Mouse (Mus musculus) telencephalon, adult 2 months (tissue): Measurements from ENCODE around the gene Lsamp.

Experiments used
- DNase-seq: peaks from one replicate; pipeline ENCODE4 v3.0.0-alpha.2; 2011; ENCODE audit warnings: low read depth, low spot score

Lsamp gene

DNA sequence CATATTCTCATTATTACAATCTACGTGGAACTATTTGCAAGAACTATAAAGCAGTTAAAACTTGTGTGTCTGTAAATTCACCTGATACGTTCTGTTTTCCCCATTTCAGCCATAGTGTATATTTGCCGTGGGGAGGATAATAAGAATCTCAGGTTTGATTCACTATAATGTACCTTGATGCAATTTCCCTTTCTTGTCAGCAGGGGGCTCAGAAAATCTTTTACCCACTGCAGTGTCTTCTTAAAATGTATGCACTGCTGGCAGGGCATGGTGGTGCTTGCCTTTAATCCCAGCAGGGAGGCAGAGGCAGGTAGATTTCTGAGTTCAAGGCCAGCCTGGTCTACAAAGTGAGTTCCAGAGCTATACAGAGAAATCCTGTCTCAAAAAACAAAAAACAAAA is 287.7 kb downstream of the Lsamp start:
- no peak for DNase-seq

- peak; percentile 41 for DNase-seq
These were observed 306.0 kb downstream of the Lsamp start for GRCm38 (mm10) chr16:40290132-40290531.

DNA sequence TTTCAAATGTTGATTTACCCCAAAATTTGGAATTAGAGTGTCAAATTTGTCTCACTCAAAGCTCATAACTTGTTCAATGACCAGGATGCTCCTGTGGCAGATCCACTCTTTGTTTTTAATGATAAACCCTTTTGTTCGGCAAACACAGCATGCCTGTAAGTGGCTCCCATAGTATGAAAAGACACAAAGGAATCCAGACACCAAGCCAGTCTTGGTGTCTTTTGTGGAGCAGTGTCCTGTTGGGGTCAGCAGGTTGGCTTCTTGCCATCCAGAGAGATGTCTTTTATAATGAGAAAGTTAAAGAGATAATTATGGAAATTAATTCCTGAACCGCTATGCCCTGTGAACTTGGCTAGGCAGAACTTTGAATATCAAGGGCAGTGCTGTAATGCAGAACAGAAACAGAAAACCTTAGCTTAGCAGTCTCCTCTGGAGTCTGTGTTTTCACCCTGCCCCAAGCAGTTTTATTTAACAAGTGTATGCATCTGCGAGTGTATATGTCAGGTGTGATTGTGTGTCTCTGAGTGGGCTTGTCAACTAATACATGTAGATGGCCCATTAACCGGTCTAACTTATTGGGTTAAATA is 310.2 kb downstream of the Lsamp start:
- DNase-seq, result no peak

DNA sequence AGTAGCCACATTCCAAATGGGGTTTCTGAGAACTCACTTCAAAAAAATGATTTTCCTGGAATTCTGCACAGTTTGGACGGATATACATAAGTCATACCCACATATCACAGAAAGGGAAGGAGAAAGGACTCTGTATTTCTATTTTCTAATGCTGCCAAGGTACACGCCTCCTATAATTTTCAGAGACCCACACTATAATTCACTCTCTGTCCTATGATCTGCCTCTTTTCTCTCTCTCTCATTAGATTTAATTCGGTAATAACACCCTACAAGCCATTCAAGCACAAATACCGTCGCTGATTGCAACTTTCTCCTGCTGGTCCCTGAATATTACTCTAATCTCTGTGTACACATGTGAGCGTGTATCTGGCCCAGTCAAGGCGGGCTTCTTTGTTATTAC is 311.1 kb downstream of the Lsamp start:
- DNase-seq, result no peak

DNA sequence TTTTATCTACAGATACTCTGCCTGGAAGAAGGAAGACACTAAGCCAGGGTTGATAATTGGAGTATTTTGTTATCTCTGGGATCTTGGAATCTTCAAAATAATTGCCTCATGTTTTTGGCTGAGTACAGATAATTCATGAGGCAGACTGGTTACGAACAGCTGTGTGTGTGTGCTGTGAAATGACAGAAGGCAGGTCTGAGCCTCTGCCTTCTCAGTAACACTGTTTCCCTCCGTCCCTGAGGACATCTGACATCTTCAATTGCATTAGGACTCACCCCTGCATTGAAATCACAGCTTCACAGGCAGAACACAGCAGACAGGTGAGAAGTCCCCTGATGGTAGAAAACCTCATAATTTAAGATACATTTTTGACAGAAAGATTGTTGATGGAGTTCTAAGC is 323.5 kb downstream of the Lsamp start:
- no peak for DNase-seq

DNA sequence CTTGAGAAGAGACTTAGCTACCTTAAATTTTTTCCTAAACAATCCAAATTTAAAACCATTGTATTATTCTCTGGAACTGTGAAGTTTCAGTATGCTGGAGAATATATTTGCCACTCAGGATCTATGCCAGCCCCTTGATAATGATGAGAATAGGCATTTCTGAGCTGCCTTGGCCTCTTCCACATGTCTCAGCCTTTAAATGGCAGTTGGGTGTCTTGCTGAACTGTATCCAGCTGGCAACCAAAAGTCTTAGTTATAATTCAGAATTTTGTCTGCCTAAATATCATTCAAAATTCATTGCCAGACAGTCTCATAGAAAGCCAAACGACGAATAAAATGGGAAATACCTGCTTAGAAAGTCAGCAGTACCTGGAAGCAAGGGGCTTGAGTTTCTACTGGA is 332.0 kb downstream of the Lsamp start:
- DNase-seq, result no peak

- DNase-seq, result no peak
These were observed 340.6 kb downstream of the Lsamp start for GRCm38 (mm10) chr16:40324811-40325210.

DNA sequence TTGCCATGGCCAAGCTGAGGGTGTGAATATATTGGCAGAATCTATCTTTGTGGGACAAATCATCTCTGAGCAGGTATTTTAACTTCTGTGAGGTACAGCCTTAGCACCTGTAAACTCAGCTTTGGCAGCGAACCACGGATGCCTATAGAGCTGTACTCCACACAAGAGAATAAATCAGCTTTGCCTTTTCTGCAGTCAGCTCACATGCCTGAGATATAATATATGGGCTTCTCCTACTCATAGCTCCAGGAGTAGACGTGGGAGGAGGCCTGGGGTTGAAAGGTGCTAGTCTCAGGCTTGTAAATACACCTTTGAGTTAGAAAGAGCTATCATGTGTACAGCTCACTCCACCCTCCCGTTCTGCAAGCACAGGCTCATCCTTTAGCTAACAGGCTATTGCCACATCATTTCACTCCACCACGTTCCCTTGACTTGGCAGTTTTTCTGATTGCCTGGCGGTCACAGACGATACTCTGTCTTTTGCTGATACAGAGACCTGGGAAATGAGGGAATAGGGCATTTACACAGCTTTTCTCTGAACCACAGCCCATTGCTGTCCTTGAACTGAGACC is 344.2 kb downstream of the Lsamp start:
- DNase-seq, result no peak

DNA sequence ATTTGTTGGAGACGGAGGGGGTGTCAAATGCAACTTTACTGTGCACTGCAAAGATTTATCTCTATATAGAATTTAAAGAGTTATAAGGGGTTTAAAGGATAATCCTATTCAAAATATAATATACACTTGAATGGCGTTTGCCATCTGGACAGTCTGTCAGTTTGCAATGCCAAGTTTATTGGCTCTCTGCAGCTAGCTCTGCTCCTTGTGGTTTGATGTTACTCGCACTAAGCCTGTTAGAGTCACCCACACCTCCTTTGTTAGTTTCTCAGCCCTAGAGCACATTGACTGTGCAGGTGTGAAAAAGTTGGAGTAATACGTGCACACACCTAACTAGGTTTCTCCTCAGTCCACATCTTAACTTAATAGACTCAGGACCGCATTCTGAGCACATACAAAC is 385.5 kb downstream of the Lsamp start:
- no peak for DNase-seq

GRCm38 (mm10) chr16:40371291-40371690 is 387.1 kb downstream of the Lsamp start:
- DNase-seq, result no peak

- DNase-seq, result no peak
These were observed 391.2 kb downstream of the Lsamp start for GRCm38 (mm10) chr16:40375314-40375713.

GRCm38 (mm10) chr16:40377129-40377799 is 393.1 kb downstream of the Lsamp start:
- DNase-seq, result no peak

DNA sequence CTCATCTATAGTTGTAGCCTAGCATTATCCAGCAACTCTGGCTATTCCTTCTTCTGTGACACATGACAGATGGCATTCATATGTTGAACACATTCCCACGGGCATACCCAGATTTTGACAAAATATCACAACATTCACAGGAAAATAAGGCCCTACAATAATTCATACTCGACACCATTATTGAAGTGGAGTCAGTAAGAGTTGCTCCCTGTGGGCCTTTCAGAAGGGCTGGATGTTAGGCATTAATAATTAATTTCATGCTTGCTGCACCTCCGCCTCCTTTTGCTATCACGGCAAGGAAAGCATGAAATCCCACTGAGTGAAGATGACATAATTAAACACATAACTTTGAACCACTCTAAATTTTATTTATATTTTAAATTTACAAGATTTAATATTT is 407.9 kb downstream of the Lsamp start:
- DNase-seq, result no peak

DNA sequence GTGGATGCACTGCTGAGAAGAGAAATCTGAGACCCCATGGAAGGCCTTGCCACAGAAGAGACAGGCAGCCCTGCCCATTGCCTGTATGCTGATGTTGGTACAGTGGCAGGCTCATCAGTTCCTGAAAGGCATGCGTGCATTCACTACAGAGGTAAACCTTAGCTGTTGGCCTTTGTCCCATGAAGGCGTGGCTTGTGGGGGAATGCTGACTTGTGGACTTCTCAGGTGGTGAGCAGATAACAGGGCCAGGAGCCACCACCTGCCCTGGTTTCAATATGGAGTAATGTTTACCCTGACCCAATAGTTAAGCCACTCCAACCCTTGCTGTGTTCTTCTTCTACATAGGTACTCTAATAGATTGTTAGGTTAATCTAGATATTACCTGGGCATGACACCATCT is 415.4 kb downstream of the Lsamp start:
- no peak for DNase-seq

- no peak for DNase-seq
These were observed 450.1 kb downstream of the Lsamp start for GRCm38 (mm10) chr16:40434280-40434679.

GRCm38 (mm10) chr16:40436415-40436814 is 452.3 kb downstream of the Lsamp start:
- DNase-seq, result no peak

DNA sequence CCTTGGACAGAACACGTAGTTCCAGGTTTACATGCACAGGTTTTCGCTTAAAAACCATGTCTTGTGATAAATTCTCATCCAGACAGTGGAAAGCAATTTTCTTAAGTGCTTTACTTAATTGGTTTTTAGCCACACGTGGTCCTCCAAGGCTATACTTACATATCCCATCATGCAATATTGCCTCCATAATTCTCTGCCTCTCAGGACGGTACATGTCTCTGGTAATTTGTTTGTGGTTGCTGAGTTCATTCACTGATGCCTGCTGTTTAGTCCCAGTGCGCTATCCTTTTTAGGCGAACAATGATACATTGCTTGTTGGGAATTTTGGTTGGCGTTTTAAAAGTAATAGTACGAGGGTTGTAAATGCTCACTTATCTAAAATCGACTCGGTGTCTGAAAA is 453.7 kb downstream of the Lsamp start:
- DNase-seq, result no peak

DNA sequence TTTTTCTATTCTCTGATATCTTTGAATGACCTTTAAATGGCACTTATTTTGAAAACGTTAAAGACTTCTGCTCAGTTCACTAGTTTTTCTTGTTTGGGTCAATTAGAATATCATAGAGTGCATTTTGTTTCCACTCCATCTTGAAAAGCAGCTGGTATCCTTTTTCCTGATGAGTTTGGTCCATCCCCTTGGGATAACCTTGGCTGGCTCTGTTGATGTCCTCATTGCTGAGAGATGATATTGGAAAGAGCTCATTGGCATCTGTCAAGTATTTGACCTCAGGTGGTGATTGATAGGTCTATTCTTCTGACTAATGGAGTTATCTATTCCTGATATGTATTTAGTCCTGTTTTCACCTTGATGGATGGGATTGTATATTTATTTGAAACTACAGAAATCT is 454.7 kb downstream of the Lsamp start:
- no peak for DNase-seq

DNA sequence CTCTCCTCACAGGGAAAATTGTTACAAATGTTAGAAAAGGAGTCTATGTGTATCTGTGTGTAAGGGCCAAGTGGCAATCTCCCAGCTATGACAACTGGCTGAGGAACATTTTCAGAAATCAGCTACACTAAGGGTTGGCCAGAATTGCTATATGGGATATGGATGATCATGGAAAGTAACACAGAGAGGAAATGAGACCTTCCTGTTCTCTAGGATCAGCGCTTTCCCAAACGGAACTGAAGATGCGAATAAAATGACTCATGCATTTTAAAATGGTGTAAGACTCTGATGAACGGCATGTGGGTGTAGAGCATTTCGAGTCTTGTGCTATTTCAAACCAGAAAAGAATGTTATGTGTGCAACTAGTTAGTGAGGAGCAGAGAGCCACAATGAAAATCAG is 462.4 kb downstream of the Lsamp start:
- peak; percentile 69 for DNase-seq

- DNase-seq, result no peak
These were observed 479.4 kb downstream of the Lsamp start for GRCm38 (mm10) chr16:40463411-40464058.

GRCm38 (mm10) chr16:40466596-40466995 is 482.4 kb downstream of the Lsamp start:
- no peak for DNase-seq

DNA sequence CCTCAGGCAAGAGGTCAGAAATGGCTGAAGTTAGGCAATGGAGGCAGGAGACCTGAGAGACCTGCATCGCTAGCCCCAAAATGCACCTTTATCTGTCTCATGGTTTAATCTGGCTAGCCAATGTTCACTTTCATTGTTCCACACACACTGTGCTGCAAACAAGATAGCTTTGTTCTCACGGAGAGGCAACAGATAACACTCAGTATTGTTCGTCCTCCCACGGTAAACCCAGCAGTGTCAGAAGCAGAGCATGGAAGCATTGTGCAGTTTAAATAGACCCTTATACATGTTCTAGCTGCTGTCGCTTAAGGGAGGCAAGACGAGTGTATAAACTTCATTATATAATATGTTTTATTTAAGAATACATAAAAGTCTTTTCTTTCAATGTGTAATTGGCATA is 486.8 kb downstream of the Lsamp start:
- peak; percentile 50 for DNase-seq

DNA sequence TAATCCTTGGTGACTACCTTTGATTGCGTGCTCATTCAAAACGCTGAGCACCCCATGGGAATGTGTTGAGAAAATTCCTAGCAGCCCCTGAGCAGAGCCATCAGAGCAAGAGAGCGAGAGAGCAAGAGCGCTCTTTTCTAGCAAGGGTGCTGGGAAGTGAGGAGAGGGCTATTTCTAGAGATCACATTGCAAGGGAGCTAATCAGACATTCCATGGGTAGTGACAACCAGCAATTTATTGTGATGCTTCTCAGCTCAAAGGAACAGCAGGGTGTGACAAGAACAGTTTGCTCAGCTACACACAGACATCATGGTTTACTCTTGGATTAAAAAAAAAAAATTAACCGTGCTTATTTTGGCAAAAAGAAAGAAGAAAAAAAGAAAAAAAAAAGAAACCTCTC is 487.8 kb downstream of the Lsamp start:
- DNase-seq, result peak; percentile 33
